Comparison of ENCODE assay signal across 23 mouse cellular contexts in the genomic region with DNA sequence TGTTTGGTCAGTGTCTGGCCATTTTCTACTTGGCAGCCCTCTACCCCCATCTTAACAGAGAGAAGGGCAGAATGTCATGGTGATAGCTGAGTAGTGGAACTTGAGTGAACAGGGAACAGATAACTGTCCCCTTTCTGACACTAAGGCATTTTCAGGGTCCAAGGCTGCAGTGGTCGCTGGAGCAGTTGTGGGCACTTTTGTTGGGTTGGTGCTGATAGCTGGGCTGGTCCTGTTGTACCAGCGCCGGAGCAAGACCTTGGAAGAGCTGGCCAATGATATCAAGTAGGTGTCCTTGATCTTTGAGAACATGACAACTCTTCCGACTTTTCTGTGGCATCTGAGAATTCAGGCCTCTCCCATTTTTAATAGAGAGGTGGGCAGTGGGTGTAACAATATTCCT. TPM values are rescaled to one million over a fixed set of nuclear protein-coding genes. Genes with fewer than 3 reads are reported as not detected.
DNase-seq lines count a peak whose midpoint lies in the region; ATAC-seq lines count a peak whose summit lies in the region.
"Had no signal": no experiment of that assay in that cellular context is flagged by ENCODE, and none has a peak within 500 bp of the region (broad histone marks: within the 10 kb centered on the region; RNA-seq: fewer than 3 reads in every experiment).

No protein-coding gene starts in this region.

- H3K27ac ChIP-seq in lung, embryonic 15.5 days: peak overlapping the region; percentile 71; the same call in 1 of the 2 replicates
- H3K27ac ChIP-seq: forebrain, embryonic 10.5 days; forebrain, embryonic 13.5 days; hindbrain, embryonic 12.5 days; hindbrain, embryonic 15.5 days had no signal

- no peak overlapping the region for H3K9ac ChIP-seq in lung, embryonic 15.5 days
- H3K9ac ChIP-seq: forebrain, embryonic 13.5 days; heart, embryonic 13.5 days; hindbrain, embryonic 12.5 days; hindbrain, embryonic 15.5 days had no signal

- 0 out of 2 replicates have a peak, but pooled peaks cover 3% of the 10 kb centered on the region for H3K36me3 ChIP-seq in lung, embryonic 15.5 days
- H3K36me3 ChIP-seq: forebrain, embryonic 10.5 days; hindbrain, embryonic 12.5 days; hindbrain, embryonic 15.5 days had no signal

- peak; percentile 72 to 83 for DNase-seq in adrenal gland, adult (ENCODE audit: inconsistent age in 2 of 2, low spot score in 1 of 2)
- DNase-seq in adrenal gland, postnatal 25 days: no peak
- peak; percentile 32 for DNase-seq in adrenal gland, postnatal 14 days
- DNase-seq in adrenal gland, adult 8-10 months: no peak
- no peak for DNase-seq in lung, postnatal 14 days
- DNase-seq: cerebellum, adult 18-20 months; cerebellum, adult 9-10 months; cerebellum, postnatal 14 days; gastrocnemius, postnatal 25 days; heart, adult 18-20 months; heart, postnatal 14 days; kidney, adult 2 months had no signal

- H3K4me2 ChIP-seq in lung, embryonic 15.5 days: no peak overlapping the region
- H3K4me2 ChIP-seq: forebrain, embryonic 13.5 days; heart, embryonic 13.5 days; hindbrain, embryonic 12.5 days; hindbrain, embryonic 15.5 days had no signal

- WGBS in lung, embryonic 15.5 days: 71% methylated on average over 4 of the region's 4 CpGs

- H3K27me3 ChIP-seq in lung, embryonic 15.5 days: no peaks in the 10 kb centered on the region
- H3K27me3 ChIP-seq: hindbrain, embryonic 15.5 days had no signal

- no peaks in the 10 kb centered on the region for H3K9me3 ChIP-seq in lung, embryonic 15.5 days
- H3K9me3 ChIP-seq: forebrain, embryonic 10.5 days; forebrain, embryonic 13.5 days; heart, embryonic 10.5 days; heart, embryonic 13.5 days; hindbrain, embryonic 12.5 days; hindbrain, embryonic 15.5 days had no signal

- H3K4me3 ChIP-seq in lung, embryonic 15.5 days: no peak overlapping the region
- H3K4me3 ChIP-seq: forebrain, embryonic 10.5 days; forebrain, embryonic 13.5 days; heart, embryonic 10.5 days; heart, embryonic 13.5 days; hindbrain, embryonic 12.5 days; hindbrain, embryonic 15.5 days had no signal

- ATAC-seq in lung, embryonic 15.5 days (ENCODE audit: borderline replicate concordance, extremely low read depth, low FRiP score, low TSS enrichment): no peak
- ATAC-seq: activated CD4-positive, CD25-positive, alpha-beta regulatory T cell, adult 4 months; forebrain, embryonic 13.5 days; forebrain, embryonic 16.5 days; intestine, postnatal 0 days had no signal

- H3K4me1 ChIP-seq in lung, embryonic 15.5 days: 0 out of 2 replicates have a peak, but pooled peaks cover 5% of the 10 kb centered on the region
- H3K4me1 ChIP-seq: forebrain, embryonic 13.5 days; hindbrain, embryonic 12.5 days; hindbrain, embryonic 15.5 days had no signal

RNA-seq across cellular contexts. Expression of a gene that starts 2.2 kb away (rescaled TPM):
- total RNA-seq in adrenal gland, postnatal 25 days (2021): 4.8 and 5.8 TPM in 2 replicates
- total RNA-seq in adrenal gland, postnatal 14 days (2021): 5.2 and 9.1 TPM in 2 replicates
- total RNA-seq in adrenal gland, adult 8-10 months (2022): 1 to 10 TPM; 3.1 to 7.6 (median 5.4) TPM
- 26.5 and 33.3 TPM in 2 replicates for polyA plus RNA-seq in lung, embryonic 15.5 days (2015; fragmentation: Nextera tagmentation; extraction: Ambion mirVana)
- polyA plus RNA-seq: activated CD4-positive, CD25-positive, alpha-beta regulatory T cell, adult 4 months; embryonic facial prominence, embryonic 11.5 days had no signal

RNA-seq across cellular contexts. Expression of a gene that starts 9.0 kb away (rescaled TPM):
- total RNA-seq in adrenal gland, postnatal 25 days (2021): 27.5 and 35.3 TPM in 2 replicates
- 64.0 and 81.0 TPM in 2 replicates for total RNA-seq in adrenal gland, postnatal 14 days (2021)
- total RNA-seq in adrenal gland, adult 8-10 months (2022): 10 to 100 TPM; 32.9 to 60.4 (median 46.6) TPM
- polyA plus RNA-seq in lung, embryonic 15.5 days (2015; fragmentation: Nextera tagmentation; extraction: Ambion mirVana): 167 and 178 TPM in 2 replicates

RNA-seq across cellular contexts. Expression of a gene that starts 15.9 kb away (rescaled TPM):
- total RNA-seq in adrenal gland, postnatal 25 days (2021): 0.86 and 1.4 TPM in 2 replicates
- total RNA-seq in adrenal gland, postnatal 14 days (2021): 3.6 and 4.8 TPM in 2 replicates
- 1 to 10 TPM; 1.0 to 1.8 (median 1.5) TPM for total RNA-seq in adrenal gland, adult 8-10 months (2022)
- 7.0 and 8.1 TPM in 2 replicates for polyA plus RNA-seq in lung, embryonic 15.5 days (2015; fragmentation: Nextera tagmentation; extraction: Ambion mirVana)

RNA-seq across cellular contexts. Expression of a gene that starts 18.6 kb away (rescaled TPM):
- 15.7 and 18.8 TPM in 2 replicates for total RNA-seq in adrenal gland, postnatal 25 days (2021)
- total RNA-seq in adrenal gland, postnatal 14 days (2021): 12.4 and 14.7 TPM in 2 replicates
- 10 to 100 TPM; 20.8 to 30.8 (median 23.8) TPM for total RNA-seq in adrenal gland, adult 8-10 months (2022)
- 11.6 and 13.0 TPM in 2 replicates for polyA plus RNA-seq in lung, embryonic 15.5 days (2015; fragmentation: Nextera tagmentation; extraction: Ambion mirVana)

RNA-seq across cellular contexts. Expression of a gene that starts 47.7 kb away (rescaled TPM):
- 26.8 and 28.7 TPM in 2 replicates for total RNA-seq in adrenal gland, postnatal 25 days (2021)
- total RNA-seq in adrenal gland, postnatal 14 days (2021): 21.9 and 22.5 TPM in 2 replicates
- 10 to 100 TPM; 17.2 to 33.2 (median 22.6) TPM for total RNA-seq in adrenal gland, adult 8-10 months (2022)
- polyA plus RNA-seq in lung, embryonic 15.5 days (2015; fragmentation: Nextera tagmentation; extraction: Ambion mirVana): 26.1 and 26.9 TPM in 2 replicates

Comparison
In these comparisons a context has a peak if more than half of its experiments do, and no peak if none do; other contexts are left out.
1. DNase-seq: peak in adrenal gland, adult (2 of 2) and adrenal gland, postnatal 14 days (single experiment); none in adrenal gland, postnatal 25 days (single experiment), adrenal gland, adult 8-10 months (single experiment) and lung, postnatal 14 days (single experiment).